Mouse (Mus musculus): ENCODE results near the gene Cnot3.

DNA sequence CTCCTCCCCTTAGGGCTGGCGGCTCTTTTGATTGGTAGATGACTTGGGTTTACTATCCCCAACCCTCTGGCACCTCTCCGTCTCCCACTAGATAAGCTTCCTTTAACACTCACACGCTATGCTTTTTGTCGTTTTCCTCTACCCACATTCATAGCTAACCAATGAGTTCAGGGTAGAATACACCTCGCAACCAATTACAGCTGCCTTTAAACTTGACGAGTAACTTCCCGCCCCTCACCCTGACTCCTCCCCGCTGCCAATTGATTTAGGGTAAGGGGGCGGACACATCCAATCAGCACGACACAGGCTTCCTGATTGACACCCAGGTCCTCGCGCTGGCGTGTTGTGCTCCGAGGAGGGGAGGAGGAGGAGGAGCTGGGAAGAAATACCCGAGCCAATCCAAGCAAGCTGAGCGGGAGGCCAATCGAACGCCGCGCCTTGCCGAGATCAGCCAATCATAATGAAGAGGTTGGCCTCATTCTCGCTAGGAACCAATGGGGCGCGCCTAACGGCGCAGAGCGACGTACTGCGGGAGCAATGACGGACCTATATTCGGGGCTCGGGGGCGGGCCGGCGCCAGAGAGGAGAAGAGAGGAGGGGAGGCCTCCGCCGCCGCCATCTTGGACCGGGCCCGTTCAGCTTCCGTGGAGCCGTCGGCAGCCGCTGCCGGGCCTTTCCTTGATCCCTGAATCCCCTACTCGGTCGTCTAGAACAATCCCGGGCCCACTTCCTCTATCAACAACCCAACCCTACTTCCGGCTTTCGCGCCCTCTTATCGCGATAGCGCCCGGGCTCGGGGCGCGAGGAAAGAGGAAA is at the start of gene Cnot3:
- TF ChIP-seq CTCF (IDR thresholded peaks at IDR 0.05; ENCODE audit: extremely low read depth, insufficient read depth, insufficient read length, insufficient replicate concordance): no peak
- TF ChIP-seq POLR2A (IDR thresholded peaks at IDR 0.05; ENCODE audit: low read depth, low read length): peak; percentile 67
